Mouse (Mus musculus) gastrocnemius, postnatal 36 days (tissue): ENCODE measurements at regions not wholly inside any gene's neighbourhood (a gene's known extent, or its start where the extent isn't known, plus 50 kb on each side); places are given as distances from the start of the nearest gene placed in this dataset.
"Not testable (repeated sequence)": the region's sequence is repeated elsewhere in the genome, so short reads cannot be mapped to it uniquely, and the experiment has no call there.

ENCODE experiments used
- DNase-seq, 2 experiments: peaks; one replicate each; pipeline ENCODE4 v3.0.0; 2022
- intact Hi-C: fragments of 180-260 bp; cut with DNase I; formaldehyde crosslinking; loops from one replicate; pipeline ENCODE4 v1.15.1; 2025

- intact Hi-C loops, DNase-seq: not testable (repeated sequence)
Observed at GRCm38 (mm10) chr8:20495542-20495941, 119.2 kb upstream of the Gm21119 start.

GRCm38 (mm10) chr8:20513920-20514319 is 100.8 kb upstream of the Gm21119 start:
- intact Hi-C loops, DNase-seq: not testable (repeated sequence)

- DNase-seq, intact Hi-C loops: not testable (repeated sequence)
Observed at GRCm38 (mm10) chr8:20516324-20516830, 98.3 kb upstream of the Gm21119 start.

- intact Hi-C loops, DNase-seq: not testable (repeated sequence)
Observed at GRCm38 (mm10) chr8:20517551-20517950, 97.2 kb upstream of the Gm21119 start.

- intact Hi-C loops = not testable (repeated sequence)
- peak in 1 of 2 experiments; percentile 15 for DNase-seq
Observed at GRCm38 (mm10) chr8:20524539-20524938, 90.2 kb upstream of the Gm21119 start.

- DNase-seq, intact Hi-C loops: not testable (repeated sequence)
Observed at GRCm38 (mm10) chr8:20529048-20529447, 85.7 kb upstream of the Gm21119 start.

- DNase-seq, intact Hi-C loops: not testable (repeated sequence)
Observed at GRCm38 (mm10) chr8:20539031-20539430, 75.7 kb upstream of the Gm21119 start.

GRCm38 (mm10) chr8:20544084-20544483 is 70.6 kb upstream of the Gm21119 start:
- DNase-seq, intact Hi-C loops: not testable (repeated sequence)

GRCm38 (mm10) chr8:20545347-20545746 is 69.4 kb upstream of the Gm21119 start:
- intact Hi-C loops, DNase-seq: not testable (repeated sequence)

GRCm38 (mm10) chr8:20546401-20546800 is 68.3 kb upstream of the Gm21119 start:
- intact Hi-C loops, DNase-seq: not testable (repeated sequence)

- peak; percentile 66 to 98 for DNase-seq
- intact Hi-C loops = not testable (repeated sequence)
Observed at GRCm38 (mm10) chr8:20550054-20550778, 64.5 kb upstream of the Gm21119 start.

- intact Hi-C loops, DNase-seq: not testable (repeated sequence)
Observed at GRCm38 (mm10) chr8:20556501-20557181, 58.1 kb upstream of the Gm21119 start.

GRCm38 (mm10) chr8:20557184-20557583 is 57.5 kb upstream of the Gm21119 start:
- intact Hi-C loops, DNase-seq: not testable (repeated sequence)

GRCm38 (mm10) chr8:20557609-20558008 is 57.1 kb upstream of the Gm21119 start:
- peak; percentile 3 to 34 for DNase-seq
- intact Hi-C loops = not testable (repeated sequence)
